Mouse (Mus musculus) adrenal gland, postnatal 36 days (tissue): Measurements from ENCODE around the gene Srrm2. TPM values are rescaled to one million over a fixed set of nuclear protein-coding genes. Genes with fewer than 3 reads are reported as not detected.

Experiments used
- DNase-seq, 2 experiments: peaks; one replicate each; pipeline ENCODE4 v3.0.0; 2021; ENCODE audit warnings: mixed read lengths in 1 of 2
- long read RNA-seq, 2 experiments: library from polyadenylated mRNA; stranded (forward); transcript quantifications; one replicate each; pipeline ENCODE4 v2.0.0; 2021; ENCODE audit warnings: borderline sequencing depth in 2 of 2
- total RNA-seq, 2 experiments: library from RNA; stranded (reverse); gene quantifications; 2 replicates each; pipeline ENCODE4 v1.2.3; 2021

Srrm2 gene
- total RNA-seq: 100 to 1,000 TPM; 435 to 589 TPM
- long read RNA-seq, experiment 1, partial matches to known transcripts: 192 of 213 reads
- long read RNA-seq, experiment 1, other reads (novel, unspliced or antisense): 17 of 213 reads
- long read RNA-seq, experiment 2, partial matches to known transcripts: 5 of 13 reads
- long read RNA-seq, experiment 2, other reads (novel, unspliced or antisense): 8 of 13 reads

DNA sequence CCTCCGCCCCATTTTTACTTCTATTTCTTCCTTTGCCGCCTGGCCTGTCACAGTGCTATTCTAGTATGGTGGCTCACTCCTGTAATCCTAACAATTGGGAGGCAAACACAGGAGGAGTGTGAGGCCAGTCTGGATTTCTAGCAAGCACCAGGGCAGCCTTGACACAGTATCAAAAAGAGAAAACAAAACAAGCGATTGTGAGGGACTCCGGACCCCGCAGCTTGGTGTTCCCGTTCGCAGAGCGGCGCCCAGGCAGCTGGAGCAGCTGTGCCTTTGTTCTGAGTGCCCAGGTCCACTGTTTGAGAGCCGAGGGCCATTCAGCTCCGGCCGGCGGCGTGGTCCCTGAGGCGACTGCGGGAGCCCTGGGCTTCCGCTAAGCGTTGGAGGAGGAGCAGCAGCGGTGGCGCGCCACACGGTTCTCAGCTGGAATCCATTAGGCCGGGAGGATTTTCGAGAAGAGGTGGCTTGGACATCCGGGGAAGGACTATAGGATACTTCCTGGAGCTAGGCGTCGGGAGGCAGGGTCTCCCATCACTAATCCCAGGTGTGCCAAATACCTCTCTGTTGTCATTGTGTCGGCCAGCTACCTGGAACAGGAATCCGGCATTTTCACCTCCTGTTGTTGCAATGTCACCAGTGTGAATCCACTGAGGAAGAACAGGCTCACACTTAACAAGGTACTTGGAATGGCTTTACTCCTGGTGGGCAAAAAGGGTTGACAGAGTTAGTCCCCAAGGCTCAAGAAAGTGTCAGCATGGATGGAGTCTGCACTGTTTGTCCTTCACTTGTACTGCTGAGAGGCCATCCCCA is at the start of gene Srrm2:
Gene Srrm2, plus strand, starts transcription at position 264 of the 810 bp plus-strand sequence.
- DNase-seq: peak; percentile 70 to 79

DNA sequence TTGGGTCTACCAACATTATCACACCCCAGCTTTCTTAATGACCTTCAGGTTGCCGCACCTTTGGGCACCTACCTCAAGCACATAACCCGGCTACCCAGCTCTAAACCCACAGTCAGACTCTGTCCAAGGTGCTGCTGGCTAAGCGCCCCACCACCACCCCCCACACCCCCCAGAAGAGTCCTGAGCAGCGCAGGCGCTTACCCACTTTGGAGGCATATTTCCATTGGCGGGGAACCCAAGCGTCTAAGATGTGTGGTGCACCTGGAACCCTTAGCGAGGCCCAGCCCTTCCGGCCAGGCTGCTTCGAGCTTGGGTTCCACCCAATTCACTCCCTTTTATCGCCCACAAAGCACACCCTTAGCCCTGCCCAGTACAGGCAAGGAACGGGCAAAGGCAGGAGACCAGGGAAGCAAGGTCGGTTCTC is 49.7 kb upstream of the Srrm2 start, which contains the start of gene Paqr4:
Gene Paqr4, minus strand, starts transcription at position 270 of the 424 bp plus-strand sequence.
- DNase-seq: no peak

DNA sequence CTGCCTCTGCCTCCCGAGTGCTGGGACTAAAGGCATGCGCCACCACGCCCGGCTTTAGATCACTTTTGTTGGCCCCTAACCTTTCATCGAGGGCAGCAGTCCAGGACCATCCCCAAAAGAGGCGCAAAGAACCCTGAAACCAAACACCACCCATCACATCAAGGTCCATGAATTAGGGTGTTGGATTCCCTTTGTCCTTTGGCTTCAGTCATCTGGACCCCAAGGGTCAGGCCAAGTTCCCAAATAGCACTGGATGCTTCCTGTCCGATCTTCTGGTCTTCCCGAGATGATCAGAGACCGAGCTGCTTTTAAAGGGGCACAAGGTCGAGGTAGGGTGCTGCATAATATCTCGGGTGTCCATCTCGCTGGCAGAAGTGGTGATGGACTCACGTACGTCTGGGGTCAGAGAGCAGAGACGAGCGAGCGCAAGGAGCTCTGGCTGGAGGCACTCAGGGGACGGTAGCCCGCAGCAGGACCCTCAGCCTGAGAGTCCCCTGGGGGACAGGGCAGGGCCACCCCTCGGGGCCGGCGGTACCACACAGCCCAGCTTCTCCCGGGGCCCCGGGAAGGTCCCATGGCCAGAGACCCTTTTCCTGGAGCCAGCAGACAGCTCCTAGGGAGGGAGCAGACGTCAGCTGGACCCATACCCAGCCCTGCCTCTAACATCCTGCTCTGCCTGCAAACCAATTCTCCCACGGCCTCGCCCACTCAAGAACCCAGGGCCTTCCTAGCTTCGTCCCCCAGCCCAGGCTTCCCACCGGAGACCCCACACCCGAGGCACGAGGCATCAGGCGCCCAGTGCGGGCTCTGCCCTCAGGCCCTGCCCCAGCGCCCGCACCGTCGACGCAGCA is 48.7 kb upstream of the Srrm2 start:
- DNase-seq: no peak

DNA sequence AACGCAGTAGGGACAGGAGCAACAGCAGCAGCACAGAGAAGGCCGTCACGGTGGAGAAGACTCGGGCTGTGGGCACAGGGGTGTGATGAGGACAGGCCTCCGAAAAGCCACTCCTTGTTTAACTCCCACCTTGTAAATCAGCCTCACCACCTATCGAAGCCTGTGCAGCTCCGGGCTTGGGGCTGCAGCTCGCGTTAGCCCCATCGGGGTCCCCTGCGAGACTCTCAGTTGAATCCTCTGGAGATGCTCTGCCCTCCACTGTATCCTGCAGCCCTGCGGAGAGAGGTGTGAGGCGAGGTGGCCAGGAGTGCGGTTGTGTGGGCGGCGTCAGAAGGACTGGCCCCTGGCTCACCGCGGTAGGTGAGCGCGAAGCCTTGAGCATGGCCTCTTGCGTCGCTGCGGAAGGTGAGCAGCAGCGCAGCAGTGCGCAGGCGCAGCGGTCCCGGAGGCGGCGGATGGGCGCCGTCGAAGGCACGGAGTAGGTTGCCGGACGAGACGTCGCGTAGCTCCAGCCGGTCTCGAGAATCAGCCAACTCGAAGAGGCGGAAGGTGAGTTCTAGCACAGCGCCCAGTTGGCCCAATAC is 48.0 kb upstream of the Srrm2 start:
- DNase-seq: peak; percentile 28 to 69

DNA sequence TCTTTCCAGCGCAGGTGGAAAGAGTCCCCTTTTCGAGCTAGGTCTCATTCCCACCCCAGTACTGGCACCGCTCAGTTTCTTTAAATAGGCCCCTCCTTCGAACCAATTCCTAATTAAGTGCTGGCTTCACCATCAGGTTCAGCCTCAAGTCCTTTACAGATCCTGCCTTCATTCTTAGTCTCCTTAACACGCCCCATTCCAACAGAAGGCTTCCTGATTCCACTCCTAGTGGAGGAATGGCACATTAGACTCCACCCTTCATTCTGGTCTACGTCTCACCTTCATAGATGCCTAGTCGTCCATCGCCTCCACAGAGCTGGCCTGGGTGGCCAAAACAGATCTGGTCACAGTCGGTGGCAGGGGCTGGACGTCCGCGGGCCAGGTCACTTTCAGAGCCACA is 47.4 kb upstream of the Srrm2 start:
- no peak for DNase-seq

DNA sequence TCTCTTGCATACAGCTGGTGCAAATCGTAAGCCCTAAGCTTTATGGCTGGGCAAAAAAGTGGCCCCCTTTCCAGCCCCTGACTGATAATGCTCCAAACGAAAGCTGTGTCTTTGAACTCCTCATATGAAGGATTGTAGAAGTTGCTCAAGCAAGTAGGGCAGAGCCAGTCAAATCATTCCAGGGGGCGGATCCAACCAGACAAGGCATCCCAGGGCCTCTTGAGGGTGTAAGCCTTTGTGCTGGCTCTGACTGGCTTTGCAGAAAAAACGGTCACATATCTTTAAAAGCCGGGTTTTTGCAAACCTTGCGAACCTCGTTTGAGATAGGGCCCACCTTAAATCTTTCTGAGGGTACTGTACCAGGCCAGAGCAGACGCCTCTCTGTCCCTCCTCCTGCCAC is 46.3 kb upstream of the Srrm2 start:
- DNase-seq: no peak

DNA sequence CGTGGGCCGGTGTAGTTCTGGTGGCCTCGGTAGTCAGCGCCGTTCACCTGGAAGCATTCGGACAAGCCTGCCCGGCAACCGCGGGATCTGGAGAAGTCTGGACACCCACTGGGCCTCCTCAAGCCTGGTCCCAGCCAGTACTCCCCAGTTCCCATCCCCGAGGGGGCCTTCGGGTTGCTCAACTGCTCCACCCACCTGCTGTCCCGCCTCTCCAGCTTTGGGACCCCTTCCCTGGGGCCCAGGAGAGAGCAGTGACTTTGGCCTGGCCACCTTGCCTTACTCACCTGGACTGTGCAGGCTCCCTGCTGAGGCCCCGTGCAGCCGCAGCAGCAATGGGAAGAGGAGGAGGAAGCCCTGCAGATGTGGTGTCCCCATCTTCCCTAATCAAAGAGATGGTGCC is 45.7 kb upstream of the Srrm2 start:
- DNase-seq: no peak

DNA sequence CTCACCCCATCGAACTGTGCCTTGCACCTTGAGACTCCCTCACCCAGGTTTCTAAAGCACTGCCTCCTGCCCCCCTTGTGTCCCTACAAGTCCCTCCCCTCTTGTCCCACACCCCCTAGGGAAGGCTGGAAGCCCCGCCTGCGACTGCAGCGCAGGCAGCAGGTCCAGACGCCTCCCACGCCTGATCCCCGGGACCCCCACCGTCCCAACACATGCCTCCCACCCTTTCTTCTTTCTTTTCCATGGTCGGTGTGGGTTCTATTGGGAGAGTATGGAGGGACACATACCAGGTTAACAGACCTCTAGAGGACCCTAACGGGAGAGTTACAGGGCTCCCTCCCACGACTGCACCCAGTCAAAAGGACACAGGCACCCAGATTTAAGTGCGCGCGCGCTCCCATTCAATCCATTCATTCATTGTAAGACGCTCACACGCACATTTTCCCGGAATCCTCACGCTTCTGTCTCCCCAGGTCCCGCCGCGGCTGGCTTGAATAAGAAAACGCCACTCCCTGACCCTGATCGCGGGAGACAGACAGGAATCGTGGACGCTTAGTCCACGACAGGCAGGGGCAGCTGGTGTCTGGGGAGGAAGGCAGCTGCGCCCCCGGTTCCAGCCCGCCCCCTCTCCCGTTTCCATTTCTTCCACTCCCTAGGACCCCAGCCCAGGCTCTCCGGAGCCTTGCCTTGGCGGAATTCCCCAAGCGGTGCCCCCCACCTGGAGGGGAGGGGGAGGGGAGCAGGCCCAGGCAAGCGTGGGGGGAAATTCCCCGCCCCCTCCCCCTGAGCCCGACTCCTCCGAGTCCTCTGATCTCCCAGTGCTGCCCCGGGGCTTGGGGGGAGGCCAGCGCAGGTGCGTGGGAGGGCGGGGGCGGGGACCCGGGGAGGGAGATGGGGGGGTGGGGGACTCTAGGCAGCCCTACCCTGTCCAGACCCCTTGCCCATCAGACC is 44.8 kb upstream of the Srrm2 start, which contains the start of gene Kremen2:
Gene Kremen2, minus strand, starts transcription at position 533 of the 951 bp plus-strand sequence.
- no peak for DNase-seq

DNA sequence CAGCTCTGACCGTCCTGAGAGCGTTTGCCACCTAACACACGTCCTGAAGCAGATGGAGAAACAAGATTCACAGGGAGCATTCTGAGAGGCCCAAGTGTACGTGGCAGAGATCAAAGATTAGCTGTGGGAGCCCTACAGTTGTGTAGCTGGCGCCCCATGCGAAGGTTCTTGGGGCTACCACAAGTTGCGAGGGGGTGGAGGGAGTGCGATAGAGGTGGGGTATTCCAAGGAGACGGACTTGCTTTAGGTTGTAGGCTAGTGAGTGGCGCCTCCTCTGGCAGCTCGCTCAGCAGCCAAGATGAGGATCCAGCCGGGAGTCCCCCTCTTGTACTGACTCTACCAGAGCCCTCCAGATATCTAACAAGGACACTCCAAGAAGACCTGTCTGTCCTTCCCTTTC is 44.0 kb upstream of the Srrm2 start:
- DNase-seq: no peak

DNA sequence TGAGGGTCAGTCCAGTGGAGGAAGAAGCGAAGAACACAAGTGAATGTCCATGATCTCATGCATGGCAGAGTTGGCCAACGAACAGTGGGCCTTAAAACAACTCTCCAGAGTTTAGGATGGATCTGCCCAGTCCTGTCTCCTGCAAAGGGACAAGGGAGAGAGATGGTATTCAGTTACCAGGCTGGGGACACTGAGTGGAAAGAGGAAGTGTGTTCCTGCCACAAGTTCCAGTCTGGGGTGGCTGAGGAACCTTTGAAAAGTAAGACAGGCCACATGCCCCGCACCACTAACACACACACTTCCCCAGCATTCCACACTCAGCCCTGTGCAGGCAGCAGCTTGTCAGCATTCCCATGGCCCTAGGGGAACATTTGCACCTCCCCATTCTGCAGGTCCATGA is 43.6 kb upstream of the Srrm2 start:
- no peak for DNase-seq

DNA sequence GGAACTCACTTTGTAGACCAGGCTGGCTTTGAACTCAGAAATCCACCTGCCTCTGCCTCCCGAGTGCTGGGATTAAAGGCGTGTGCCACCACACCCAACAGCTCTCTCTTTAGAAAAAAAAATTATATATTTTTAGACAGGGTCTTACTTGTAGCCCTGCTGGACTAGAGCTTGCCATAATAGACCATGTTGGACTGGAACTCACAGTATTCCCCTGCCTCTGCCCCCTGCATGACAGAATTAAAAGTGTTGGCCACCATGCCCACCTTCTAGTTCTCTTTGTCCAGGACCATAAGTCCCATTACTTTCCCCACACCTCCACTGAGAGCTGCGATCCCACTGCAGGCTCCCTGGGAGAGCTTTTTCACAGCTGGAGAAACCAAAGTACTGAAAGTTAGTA is 42.9 kb upstream of the Srrm2 start:
- DNase-seq: no peak

DNA sequence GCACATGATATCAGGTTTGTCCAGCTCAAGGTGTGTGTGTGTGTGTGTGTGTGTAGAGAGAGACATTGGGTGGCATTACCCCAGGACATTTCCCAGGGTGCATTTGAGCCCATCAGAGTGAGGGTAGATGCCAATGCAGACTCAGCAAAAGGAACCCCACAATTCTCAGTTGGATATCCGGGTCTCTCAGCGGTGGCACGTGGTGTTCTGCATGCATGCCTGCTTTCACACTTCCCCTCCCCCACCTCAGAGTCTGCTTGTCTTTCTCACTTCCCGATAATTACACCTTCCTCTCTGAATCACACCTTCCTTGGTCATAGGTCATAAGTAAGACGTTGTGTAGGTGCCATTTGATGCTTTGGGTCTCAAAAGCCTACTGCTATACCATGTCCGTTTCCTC is 42.3 kb upstream of the Srrm2 start:
- no peak for DNase-seq

DNA sequence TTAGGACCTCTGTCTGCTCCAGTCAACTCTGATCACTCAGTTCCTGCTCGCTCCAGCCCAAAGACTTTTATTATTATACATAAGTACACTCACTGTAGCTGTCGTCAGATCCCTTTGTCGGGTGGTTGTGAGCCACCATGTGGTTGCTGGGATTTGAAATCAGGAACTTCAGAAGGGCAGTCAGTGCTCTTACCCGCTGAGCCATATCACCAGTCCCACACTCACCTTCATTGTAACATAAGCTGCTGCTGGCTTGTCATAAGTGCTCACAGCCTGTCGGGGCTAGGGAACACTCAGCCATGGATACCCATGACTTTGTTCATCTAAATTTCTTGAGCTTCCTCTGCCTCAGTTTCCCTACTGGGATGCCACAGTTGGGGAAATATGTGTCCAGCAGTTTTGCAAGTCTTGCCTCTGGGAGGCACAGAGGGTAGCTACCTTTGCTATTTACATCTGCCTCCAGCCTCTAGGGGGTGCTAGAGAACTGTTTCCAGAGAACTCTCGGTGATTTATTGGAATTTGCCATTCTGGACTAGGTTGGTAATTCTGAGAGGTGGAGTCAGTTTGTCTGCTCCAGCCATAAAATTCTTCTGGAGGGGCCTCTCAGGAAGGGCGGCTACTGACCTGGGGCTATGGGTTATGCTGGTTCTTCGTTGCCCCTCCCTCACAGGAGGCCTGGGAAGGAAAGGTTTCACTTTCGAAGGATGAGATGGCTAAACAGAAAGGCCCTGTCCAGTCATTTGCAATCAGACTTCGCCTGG is 41.5 kb upstream of the Srrm2 start:
- DNase-seq: peak; percentile 65 to 86

DNA sequence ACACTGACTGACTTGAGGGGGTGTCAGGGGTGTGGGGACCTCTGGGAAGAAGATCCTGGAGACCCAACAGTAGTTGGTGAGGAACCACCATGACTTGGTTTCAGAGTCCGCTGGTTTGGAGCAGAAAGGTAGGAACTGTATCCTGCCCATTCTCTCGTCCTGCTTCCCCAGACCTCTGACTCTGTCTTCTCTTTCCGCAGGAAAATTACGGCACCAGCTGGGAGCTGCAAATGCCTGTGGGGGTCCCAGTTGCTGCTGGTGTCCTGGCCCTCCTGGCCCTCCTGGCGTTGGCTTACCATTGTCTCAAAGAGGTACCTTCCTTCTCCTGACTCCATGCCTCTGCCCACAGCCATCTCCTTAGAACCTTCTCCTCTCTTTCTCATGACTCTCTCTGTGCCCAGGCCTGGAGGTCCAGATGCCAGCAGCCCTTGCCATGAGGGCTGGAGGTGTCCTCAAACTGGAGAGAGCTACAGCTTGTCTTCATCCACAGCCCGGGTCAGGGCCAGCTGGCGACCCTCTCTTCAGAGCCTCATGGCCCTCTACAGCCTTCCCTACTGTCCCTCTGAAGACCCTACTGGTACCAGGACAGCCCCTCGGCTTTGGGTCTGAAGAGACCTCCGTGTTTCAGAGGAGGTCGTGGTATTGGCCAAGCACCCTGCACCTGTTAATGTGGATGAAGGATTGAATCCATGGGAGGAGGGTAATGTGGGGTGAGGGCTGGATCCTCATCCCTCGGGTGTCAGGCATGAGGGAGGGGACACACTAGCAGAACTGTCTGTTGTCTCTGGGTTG is 40.7 kb upstream of the Srrm2 start:
- DNase-seq: no peak

DNA sequence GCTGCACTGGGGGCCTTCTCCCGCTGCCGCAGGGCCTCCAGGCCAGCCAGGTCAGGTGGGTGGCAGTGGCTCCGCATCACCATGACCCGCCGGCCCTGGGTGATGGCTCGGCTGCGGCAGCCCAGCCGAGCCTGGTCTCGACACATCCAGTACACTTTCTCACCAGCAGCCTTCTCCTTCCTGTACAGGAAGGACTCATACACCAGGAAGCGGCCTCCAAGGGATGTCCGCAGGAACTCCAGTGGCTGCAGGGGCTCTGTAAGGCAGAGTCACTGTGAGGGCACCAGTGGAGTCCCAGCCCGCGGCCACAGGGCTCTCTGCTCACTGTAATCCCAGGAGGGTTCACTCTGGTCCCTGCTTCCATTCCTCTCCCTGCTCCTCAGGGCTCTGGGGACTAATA is 34.6 kb upstream of the Srrm2 start:
- DNase-seq: peak in 1 of 2 experiments; percentile 32

DNA sequence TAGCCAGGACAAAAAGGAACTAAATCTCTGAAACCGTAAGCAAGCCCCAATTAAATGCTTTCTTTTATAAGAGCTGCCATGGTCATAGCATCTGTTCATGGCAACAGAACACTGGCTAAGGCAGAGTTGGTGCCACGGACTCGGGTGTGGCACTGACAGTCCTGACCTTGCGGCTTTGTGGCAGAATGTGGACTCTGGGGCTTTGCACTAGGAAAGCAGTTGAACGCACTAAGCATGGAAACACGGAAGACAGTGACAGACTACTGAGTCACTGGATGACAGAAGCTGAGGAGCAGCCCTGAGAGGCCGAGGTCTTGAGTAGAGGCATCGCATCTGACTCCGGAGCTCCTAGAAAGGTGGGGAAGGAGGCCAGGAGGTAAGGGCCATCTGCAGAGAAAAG is 32.8 kb upstream of the Srrm2 start:
- DNase-seq: no peak

DNA sequence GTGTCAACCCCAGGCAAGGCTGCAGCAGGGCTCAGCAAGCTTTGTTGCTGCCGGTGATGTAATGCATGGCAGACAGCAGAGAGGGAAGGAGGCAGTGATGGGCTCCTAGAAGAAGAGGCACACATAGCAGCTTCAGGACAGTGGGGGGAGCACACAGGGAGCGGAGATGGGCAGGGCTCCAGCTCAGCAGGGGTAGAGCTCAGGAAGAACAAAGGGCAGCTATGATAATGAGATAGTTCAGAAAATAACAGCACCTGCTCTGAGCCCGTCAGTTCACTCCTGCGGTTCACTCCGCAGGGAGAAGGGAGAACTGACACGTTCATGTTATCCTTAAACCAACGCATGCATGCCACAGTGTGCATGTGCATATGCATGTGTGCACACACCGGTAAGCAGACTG is 31.5 kb upstream of the Srrm2 start:
- no peak for DNase-seq

DNA sequence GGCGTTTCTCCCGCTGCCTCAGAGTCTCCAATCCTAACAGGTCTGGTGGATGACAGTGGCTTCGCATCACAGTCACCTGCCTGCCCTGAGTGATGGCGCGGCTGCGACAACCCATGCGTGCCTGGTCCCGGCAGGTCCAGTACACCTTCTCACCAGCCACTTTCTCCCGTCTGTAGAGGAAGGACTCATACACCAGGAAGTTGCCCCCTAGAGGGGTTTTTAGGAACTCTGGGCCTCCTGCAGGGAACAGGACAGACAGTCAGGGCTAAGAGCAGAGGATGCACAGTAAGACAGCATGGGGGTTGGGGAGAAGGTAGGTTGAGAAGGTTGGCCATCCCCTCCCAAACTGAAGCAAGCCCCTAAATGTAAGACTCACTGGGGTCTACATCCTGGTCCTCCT is 30.1 kb upstream of the Srrm2 start:
- DNase-seq: no peak

DNA sequence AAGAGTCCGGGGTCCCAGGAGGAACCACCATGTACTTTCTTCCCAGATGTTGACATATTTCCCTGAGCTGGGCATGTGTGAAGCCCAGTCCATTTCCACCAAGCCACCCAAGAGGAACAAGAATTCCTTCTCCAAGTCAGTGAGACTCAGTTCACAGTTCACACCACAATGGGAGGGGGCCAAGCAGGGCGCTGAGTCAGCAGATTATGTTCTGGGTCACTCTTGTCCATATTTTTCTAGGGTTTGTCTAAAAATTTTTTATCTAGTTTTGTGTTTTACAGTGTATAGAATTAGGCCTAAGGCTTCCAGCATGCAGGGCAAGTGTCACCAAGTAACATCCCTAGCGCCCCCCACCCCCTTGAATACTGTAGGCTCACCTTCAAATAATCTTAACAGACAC is 29.2 kb upstream of the Srrm2 start:
- no peak for DNase-seq

DNA sequence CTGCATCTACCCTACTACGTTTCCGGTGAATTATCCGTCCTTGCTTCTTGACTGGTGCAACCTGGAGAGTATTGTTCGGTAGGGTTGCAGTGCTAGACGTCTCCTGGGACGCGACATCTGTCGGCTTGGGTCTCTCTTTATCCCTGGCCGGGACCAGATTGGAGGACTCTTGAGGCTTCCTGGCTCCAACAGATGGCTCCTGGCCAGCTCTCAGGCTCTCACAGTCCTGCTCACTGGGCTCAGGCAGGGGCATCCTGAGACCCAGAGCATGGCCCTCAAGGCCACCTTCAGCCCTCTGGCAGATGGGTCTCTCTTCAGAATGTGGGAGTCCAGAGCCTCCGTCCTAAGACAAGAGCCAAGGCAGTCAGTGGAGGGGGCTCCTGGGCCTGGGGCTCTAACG is 27.4 kb upstream of the Srrm2 start:
- DNase-seq: no peak
